Mouse (Mus musculus): ENCODE measurements around the gene Tvp23a.

Gene Tvp23a

DNA sequence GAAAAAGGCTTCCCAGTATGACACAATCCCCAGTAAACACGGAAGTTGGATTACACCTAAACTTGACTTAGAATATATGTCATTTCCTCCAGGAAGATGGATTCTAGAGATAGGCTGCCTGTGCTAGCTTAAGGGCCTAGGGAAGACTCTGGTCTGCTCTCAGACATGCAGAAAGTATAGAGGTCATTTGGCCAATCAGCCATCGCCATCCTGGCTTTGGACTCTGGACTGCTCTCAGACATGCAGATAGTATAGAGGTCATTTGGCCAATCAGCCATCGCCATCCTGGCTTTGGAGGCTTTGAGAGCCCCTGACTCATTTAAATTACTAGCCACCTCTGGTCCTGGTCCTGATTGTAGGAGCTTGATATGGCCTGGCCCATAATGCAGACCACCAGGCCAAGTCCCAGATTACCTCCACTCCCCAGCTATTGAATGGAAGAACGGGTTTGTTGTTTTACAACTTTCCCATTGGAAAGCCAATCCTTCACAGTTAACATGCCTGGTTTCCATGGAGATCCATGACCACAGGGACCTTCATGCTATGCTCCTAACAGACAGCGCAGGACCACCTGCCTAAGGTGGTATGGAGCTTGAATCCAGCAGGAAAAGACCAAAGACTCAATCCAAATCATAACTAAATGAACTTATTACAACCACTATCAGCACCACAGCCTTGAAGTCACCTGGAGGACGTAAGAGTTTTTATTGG lies 6.9 kb upstream of the Tvp23a start:
- no peak for DNase-seq (ENCODE audit: low read depth)

GRCm38 (mm10) chr16:10452445-10452896 lies 5.3 kb upstream of the Tvp23a start:
- no peak for DNase-seq (ENCODE audit: low read depth)

DNA sequence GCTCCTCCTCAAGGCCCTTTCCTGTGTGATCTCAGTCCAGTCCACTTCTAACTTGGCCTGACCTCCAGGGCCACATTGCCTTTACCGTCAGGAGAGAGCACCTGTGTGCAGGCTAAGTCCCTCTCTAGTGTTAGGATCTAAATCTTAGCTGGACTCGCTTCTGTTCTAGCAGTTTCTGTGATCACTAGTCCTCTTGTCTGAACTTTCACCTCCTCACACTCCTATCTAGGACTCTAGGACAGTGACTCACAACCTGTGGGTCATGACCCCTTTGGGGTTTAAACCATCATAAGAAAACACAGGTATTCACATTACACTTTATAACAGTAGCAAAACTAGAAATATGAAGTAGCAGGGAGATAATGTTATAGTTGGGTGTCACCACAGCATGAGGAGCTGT lies 4.7 kb upstream of the Tvp23a start:
- no peak for DNase-seq (ENCODE audit: low read depth)

DNA sequence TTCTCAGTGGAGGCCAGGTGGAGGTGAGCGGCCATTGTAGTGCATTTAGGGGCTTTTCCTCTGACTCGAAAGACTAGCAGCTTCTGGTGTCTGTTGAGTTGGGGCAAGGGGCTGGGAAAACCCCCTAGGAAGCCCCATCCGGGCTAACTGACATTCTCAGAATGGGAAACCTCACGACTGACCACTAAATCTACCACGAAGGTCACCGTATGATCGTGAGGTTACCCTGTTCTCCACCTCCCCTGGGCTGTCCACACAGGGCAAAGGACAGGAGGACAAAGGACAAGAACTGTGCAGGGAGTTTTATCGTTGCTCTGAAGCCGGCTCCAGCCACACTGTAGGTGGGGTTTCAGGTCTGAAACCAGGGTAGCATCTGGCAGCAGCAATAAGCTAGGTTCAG lies 1.8 kb upstream of the Tvp23a start:
- no peak for DNase-seq (ENCODE audit: low read depth)

DNA sequence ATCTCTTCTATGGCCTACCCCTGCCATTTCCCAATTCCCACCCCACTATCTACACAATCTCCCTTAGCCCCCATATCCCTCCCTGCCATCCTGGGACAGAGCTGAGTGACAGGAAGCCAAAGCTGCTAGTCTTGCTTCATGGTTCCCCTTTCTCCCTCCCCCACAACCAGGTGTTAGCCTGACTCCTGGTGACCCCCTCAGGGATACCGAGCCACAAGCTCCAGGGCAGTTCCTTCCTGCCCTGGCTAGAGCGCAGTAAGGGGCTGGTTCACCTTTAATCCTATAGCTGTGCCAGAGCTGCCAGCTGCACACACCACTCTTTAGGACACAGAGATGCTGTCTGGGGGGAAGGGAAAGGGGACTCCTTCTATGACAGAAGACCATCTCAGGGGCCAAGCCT lies 619 bp upstream of the Tvp23a start:
- no peak for DNase-seq (ENCODE audit: low read depth)

DNA sequence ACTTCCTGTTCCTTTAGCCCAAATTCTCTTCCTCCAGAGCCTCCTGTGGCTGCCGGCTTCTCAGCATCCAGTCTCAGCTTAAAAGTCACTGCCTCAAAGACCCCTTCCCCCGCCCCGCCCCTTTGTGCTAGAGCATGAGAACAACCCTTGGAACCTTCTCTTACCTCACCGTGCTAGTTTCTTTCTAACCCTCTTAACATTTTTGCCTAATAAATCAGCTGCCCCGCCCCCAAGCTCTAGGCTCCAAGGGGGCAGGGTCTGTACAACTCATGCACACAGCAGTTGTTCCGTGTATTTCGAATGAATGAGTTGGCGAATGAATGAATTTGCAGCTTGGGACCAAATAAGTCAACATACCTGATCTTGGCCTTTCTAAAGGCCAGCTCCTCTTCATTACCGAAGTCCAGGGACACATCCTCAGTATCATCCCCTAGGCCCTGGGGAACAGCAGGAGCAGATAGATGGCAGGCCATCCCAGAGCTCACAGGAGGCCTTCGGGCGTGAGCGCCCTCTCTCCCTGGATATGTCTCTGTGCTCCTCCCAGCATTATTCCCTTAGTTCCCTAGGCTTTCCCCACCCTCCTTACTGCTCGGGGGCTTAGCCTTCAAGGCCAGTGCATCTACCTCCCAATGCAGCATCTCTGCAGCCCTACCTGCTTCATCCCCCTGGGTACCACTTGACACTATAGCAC lies 444 bp downstream of the Tvp23a start:
- no peak for DNase-seq (ENCODE audit: low read depth)

- DNase-seq (ENCODE audit: low read depth), result no peak
These were observed 3.4 kb downstream of the Tvp23a start for GRCm38 (mm10) chr16:10443723-10444122.

DNA sequence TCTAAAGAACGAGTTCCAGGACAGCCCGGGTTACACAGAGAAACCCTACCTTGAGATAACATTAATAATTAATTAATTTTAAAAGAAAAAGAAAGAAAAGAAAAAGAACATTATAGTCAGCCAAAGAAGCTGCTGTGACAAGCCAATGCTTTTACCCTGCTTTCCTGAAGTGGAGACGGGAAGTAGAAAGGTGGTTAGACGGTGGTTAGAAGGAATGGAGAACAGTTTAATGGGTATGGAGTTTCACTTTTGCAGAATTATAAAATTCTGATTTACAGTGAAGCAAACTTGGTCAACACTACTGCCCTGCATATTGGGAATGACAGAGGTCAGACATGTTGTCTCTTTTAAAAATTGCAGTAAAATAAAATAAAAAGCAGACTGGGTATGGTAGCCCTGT lies 5.4 kb downstream of the Tvp23a start:
- no peak for DNase-seq (ENCODE audit: low read depth)

DNA sequence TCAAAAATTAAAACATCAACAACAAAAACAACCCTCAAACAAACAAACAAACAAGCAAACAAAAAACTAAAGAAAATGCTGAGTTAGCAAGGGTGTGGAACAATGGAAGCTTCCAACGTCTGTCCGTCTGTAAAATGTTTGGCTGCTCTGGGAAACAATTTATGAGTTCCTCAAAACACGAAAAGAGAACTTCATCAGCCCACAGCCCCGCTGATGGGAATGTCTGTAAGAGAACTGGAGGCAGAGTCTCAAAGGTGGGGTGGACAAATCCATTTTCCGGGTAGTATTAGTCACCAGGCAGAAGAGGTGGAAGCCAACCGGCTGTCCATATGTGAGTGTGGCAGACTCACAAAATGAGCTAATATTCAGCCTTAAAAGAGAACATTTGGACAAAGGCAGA lies 5.8 kb downstream of the Tvp23a start:
- no peak for DNase-seq (ENCODE audit: low read depth)

GRCm38 (mm10) chr16:10438055-10438454 lies 9.1 kb downstream of the Tvp23a start:
- no peak for DNase-seq (ENCODE audit: low read depth)

- DNase-seq (ENCODE audit: low read depth), result no peak
These were observed 11.0 kb downstream of the Tvp23a start for GRCm38 (mm10) chr16:10436166-10436565.

- no peak for DNase-seq (ENCODE audit: low read depth)
These were observed 13.8 kb downstream of the Tvp23a start for GRCm38 (mm10) chr16:10433344-10433743.

DNA sequence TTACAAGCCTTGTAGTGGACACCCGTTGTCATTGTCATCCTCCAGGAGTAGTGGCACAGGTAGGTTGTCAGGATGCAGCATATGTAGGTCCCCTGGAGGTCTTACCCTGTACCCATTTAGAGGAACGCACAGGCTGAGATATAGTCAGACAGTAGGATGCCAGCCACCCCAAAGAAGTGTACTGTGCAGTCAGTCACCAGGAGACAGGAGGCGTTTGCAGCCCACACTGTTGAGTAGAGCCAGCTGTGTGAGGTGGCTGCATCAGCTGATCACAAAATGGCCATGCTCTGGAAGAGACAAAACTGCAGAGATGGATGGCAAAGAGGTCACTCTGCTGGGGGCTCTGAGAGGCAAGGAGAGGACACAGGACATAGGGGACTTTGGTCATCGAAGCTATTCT lies 14.8 kb downstream of the Tvp23a start:
- no peak for DNase-seq (ENCODE audit: low read depth)

- DNase-seq (ENCODE audit: low read depth), result no peak
These were observed 15.3 kb downstream of the Tvp23a start for GRCm38 (mm10) chr16:10431911-10432310.

DNA sequence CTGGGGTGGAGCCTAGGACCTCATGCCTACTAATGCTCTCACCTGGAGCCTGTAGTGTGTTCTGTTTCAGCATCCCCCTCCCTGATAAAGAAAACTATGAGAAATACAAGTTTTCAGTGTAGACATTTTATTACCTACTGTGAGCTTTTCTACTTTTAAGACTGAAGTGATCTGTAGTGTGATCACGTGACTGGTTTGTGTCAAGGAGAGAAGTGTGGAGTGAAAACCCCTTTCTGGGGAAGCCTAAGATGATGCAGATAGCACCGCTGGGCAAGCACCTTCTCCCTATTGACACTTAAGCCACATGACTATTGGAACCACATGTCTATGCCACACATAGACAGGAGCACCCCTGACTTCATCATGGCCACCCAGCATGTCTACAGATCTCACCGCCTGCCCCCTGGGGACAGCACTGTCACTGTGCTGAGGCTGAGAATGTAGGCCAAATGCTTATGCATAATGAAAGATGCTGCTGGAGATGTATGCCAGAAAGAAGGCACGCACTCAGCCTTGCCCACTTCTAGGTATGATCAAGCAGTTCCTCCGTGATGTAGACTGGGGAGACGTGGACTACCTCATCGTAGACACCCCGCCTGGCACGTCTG lies 26.6 kb downstream of the Tvp23a start:
- DNase-seq (ENCODE audit: low read depth), result no peak

- DNase-seq (ENCODE audit: low read depth), result no peak
These were observed 29.4 kb downstream of the Tvp23a start for GRCm38 (mm10) chr16:10417723-10418259.

GRCm38 (mm10) chr16:10416866-10417265 lies 30.3 kb downstream of the Tvp23a start:
- DNase-seq (ENCODE audit: low read depth), result no peak

GRCm38 (mm10) chr16:10415976-10416375 lies 31.2 kb downstream of the Tvp23a start:
- DNase-seq (ENCODE audit: low read depth), result no peak

- peak; percentile 85 for DNase-seq (ENCODE audit: low read depth)
These were observed 35.1 kb downstream of the Tvp23a start, which contains the start of gene Nubp1 for GRCm38 (mm10) chr16:10411764-10412746. Gene Nubp1 (plus strand): TSS chr16:10411948.

GRCm38 (mm10) chr16:10399160-10399559 lies 48.0 kb downstream of the Tvp23a start:
- DNase-seq (ENCODE audit: low read depth), result peak; percentile 57

GRCm38 (mm10) chr16:10398755-10399154 lies 48.4 kb downstream of the Tvp23a start:
- no peak for DNase-seq (ENCODE audit: low read depth)
